Mouse (Mus musculus) midbrain, embryonic 16.5 days (tissue): ENCODE data around the gene Gm765. TPM values are rescaled to one million over a fixed set of nuclear protein-coding genes. Genes with fewer than 3 reads are reported as not detected.

Experiments used
- ATAC-seq: fragments of 200-750 bp; cut with Nextera tagmentation; 2 replicates; pipeline ENCODE4 v1.8.0; 2017; ENCODE audit warnings: moderate TSS enrichment
- H3K27ac ChIP-seq: fragments of 300-500 bp; sonication (generic); 2 replicates; pipeline ENCODE4 v1.5.1; 2014; ENCODE audit warnings: mild to moderate bottlenecking, low read length, mixed read lengths
- H3K27me3 ChIP-seq: fragments of 300-500 bp; sonication (generic); 2 replicates; pipeline ENCODE4 v1.6.1; 2014; ENCODE audit warnings: low read depth, low read length, mixed read lengths; ENCODE audit not compliant: control insufficient read depth, insufficient read depth
- H3K36me3 ChIP-seq: fragments of 300-500 bp; sonication (generic); 2 replicates; pipeline ENCODE4 v1.6.1; 2014; ENCODE audit warnings: mild to moderate bottlenecking, low read length, moderate library complexity, mixed read lengths; ENCODE audit not compliant: control insufficient read depth, insufficient read depth
- H3K4me1 ChIP-seq: fragments of 300-500 bp; sonication (generic); 2 replicates; pipeline ENCODE4 v1.6.1; 2014; ENCODE audit warnings: mild to moderate bottlenecking, low read length, mixed read lengths; ENCODE audit not compliant: control insufficient read depth, insufficient read depth
- H3K4me2 ChIP-seq: fragments of 300-500 bp; sonication (generic); 2 replicates; pipeline ENCODE4 v1.6.1; 2014; ENCODE audit warnings: mild to moderate bottlenecking, low read length, mixed read lengths
- H3K4me3 ChIP-seq: fragments of 300-500 bp; sonication (generic); 2 replicates; pipeline ENCODE4 v1.5.1; 2014; ENCODE audit warnings: low read depth, mild to moderate bottlenecking, low read length, moderate library complexity, mixed read lengths
- H3K9ac ChIP-seq: fragments of 300-500 bp; sonication (generic); 2 replicates; pipeline ENCODE4 v1.6.1; 2014; ENCODE audit warnings: low read depth, low read length, mixed read lengths
- H3K9me3 ChIP-seq: fragments of 300-500 bp; sonication (generic); replicated peaks from 2 replicates; pipeline ENCODE4 v1.6.1; 2014; ENCODE audit warnings: mild to moderate bottlenecking, low read length, mixed read lengths; ENCODE audit not compliant: control insufficient read depth, poor library complexity, severe bottlenecking
- WGBS: fragments of 180-500 bp; shearing (Covaris S2); extraction: QIAGEN DNeasy Blood & Tissue Kit; methylation state at CpG from one replicate; pipeline ENCODE4 v1.1.7; 2014; 5-methylcytosine and 5-hydroxymethylcytosine counted together
- polyA plus RNA-seq: library from polyadenylated mRNA; unstranded; fragments of >200 nt; fragmentation: Nextera tagmentation; extraction: Ambion mirVana; gene quantifications from 2 replicates; pipeline ENCODE4 v1.2.1, GENCODE M21; 2015

Gene Gm765
- not detected in 2 replicates for polyA plus RNA-seq

- H3K9me3 ChIP-seq = no peaks in the 10 kb centered on the region
- WGBS = 78% methylated on average over 5 of the region's 5 CpGs
- H3K4me3 ChIP-seq = no peak within 1 kb of the TSS
- no peaks in the 10 kb centered on the region for H3K4me1 ChIP-seq
- no peak for ATAC-seq
- H3K9ac ChIP-seq = no peak within 1 kb of the TSS
- H3K27me3 ChIP-seq = no peaks in the 10 kb centered on the region
- H3K36me3 ChIP-seq = no peaks in the 10 kb centered on the region
- no peak within 1 kb of the TSS for H3K27ac ChIP-seq
- no peak within 1 kb of the TSS for H3K4me2 ChIP-seq
Measured at GRCm38 (mm10) chr6:98342654-98343053, at the start of gene Gm765. Gm765 (minus strand) TSS chr6:98342754.

- H3K27ac ChIP-seq = no peak overlapping the region
- no peaks in the 10 kb centered on the region for H3K9me3 ChIP-seq
- no peak overlapping the region for H3K4me3 ChIP-seq
- H3K27me3 ChIP-seq = no peaks in the 10 kb centered on the region
- no peak overlapping the region for H3K9ac ChIP-seq
- no peak overlapping the region for H3K4me2 ChIP-seq
- 70% methylated on average over 8 of the region's 8 CpGs for WGBS
- no peaks in the 10 kb centered on the region for H3K36me3 ChIP-seq
- H3K4me1 ChIP-seq = no peaks in the 10 kb centered on the region
- no peak for ATAC-seq
Measured at GRCm38 (mm10) chr6:98385487-98385886, 42.9 kb upstream of the Gm765 start.

DNA sequence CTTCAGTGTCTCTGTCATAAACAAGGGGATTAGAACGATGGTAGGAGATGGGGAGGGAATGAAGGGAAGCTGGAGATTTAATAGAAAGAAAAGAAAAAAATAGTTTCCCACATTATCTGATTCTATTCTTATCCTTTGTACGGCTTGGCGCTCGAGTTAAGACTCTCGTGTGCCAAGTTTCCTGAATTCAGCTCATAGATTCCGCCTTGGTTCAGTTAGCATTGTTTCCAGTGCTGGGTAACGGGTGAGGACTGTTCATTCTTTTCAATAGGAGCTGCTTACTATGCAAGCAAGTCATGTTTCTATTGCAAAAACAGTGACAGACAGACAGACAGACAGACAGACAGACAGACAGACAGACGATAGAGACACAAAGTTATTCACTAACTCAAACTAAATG, 41.9 kb upstream of the Gm765 start:
- no peak for ATAC-seq
- H3K9ac ChIP-seq = no peak overlapping the region
- H3K27ac ChIP-seq = no peak overlapping the region
- no peaks in the 10 kb centered on the region for H3K4me1 ChIP-seq
- WGBS = 39% methylated on average over 8 of the region's 8 CpGs
- no peak overlapping the region for H3K4me2 ChIP-seq
- H3K36me3 ChIP-seq = no peaks in the 10 kb centered on the region
- H3K4me3 ChIP-seq = no peak overlapping the region
- no peaks in the 10 kb centered on the region for H3K9me3 ChIP-seq
- H3K27me3 ChIP-seq = no peaks in the 10 kb centered on the region

GRCm38 (mm10) chr6:98383411-98383810, 40.9 kb upstream of the Gm765 start:
- Histone ChIP-seq H3K9me3 (no peaks in the 10 kb centered on the region), H3K27ac (no peak overlapping the region), H3K9ac (no peak overlapping the region), H3K4me1 (no peaks in the 10 kb centered on the region), H3K4me3 (no peak overlapping the region), H3K4me2 (no peak overlapping the region), H3K36me3 (no peaks in the 10 kb centered on the region), H3K27me3 (no peaks in the 10 kb centered on the region)
- 47% methylated on average over 6 of the region's 6 CpGs for WGBS
- ATAC-seq = no peak

- no peak for ATAC-seq
- no peak overlapping the region for H3K9ac ChIP-seq
- H3K4me1 ChIP-seq = no peaks in the 10 kb centered on the region
- H3K27ac ChIP-seq = no peak overlapping the region
- 92% methylated on average over 4 of the region's 4 CpGs for WGBS
- no peaks in the 10 kb centered on the region for H3K27me3 ChIP-seq
- no peaks in the 10 kb centered on the region for H3K9me3 ChIP-seq
- no peak overlapping the region for H3K4me3 ChIP-seq
- no peaks in the 10 kb centered on the region for H3K36me3 ChIP-seq
- H3K4me2 ChIP-seq = no peak overlapping the region
Measured at GRCm38 (mm10) chr6:98366199-98366598, 23.6 kb upstream of the Gm765 start.

GRCm38 (mm10) chr6:98355271-98355670, 12.7 kb upstream of the Gm765 start:
- Histone ChIP-seq H3K27ac (no peak overlapping the region), H3K9me3 (no peaks in the 10 kb centered on the region), H3K36me3 (no peaks in the 10 kb centered on the region), H3K4me1 (no peaks in the 10 kb centered on the region), H3K9ac (no peak overlapping the region), H3K4me2 (no peak overlapping the region), H3K4me3 (no peak overlapping the region), H3K27me3 (no peaks in the 10 kb centered on the region)
- no peak for ATAC-seq
- WGBS = 81% methylated on average over 5 of the region's 5 CpGs

- Histone ChIP-seq H3K27ac (no peak overlapping the region), H3K9me3 (no peaks in the 10 kb centered on the region), H3K9ac (no peak overlapping the region), H3K36me3 (no peaks in the 10 kb centered on the region), H3K27me3 (no peaks in the 10 kb centered on the region), H3K4me3 (no peak overlapping the region), H3K4me1 (no peaks in the 10 kb centered on the region), H3K4me2 (no peak overlapping the region)
- WGBS = 95% methylated on average over 3 of the region's 3 CpGs
- no peak for ATAC-seq
Measured at GRCm38 (mm10) chr6:98353285-98353684, 10.7 kb upstream of the Gm765 start.

- Histone ChIP-seq H3K27me3 (no peaks in the 10 kb centered on the region), H3K4me2 (no peak overlapping the region), H3K9ac (no peak overlapping the region), H3K9me3 (no peaks in the 10 kb centered on the region), H3K36me3 (no peaks in the 10 kb centered on the region), H3K4me1 (no peaks in the 10 kb centered on the region), H3K4me3 (no peak overlapping the region), H3K27ac (no peak overlapping the region)
- 85% methylated on average over 2 of the region's 2 CpGs for WGBS
- ATAC-seq = no peak
Measured at GRCm38 (mm10) chr6:98332714-98333113, 9.8 kb downstream of the Gm765 start.

GRCm38 (mm10) chr6:98311659-98312058, 30.9 kb downstream of the Gm765 start:
- H3K36me3 ChIP-seq = no peaks in the 10 kb centered on the region
- WGBS = 86% methylated on average over 5 of the region's 5 CpGs
- H3K27me3 ChIP-seq = no peaks in the 10 kb centered on the region
- no peak overlapping the region for H3K4me2 ChIP-seq
- H3K27ac ChIP-seq = no peak overlapping the region
- H3K4me1 ChIP-seq = no peaks in the 10 kb centered on the region
- no peak for ATAC-seq
- H3K9me3 ChIP-seq = 0 out of 2 replicates have a peak, but pooled peaks cover 2% of the 10 kb centered on the region
- H3K9ac ChIP-seq = no peak overlapping the region
- H3K4me3 ChIP-seq = no peak overlapping the region

DNA sequence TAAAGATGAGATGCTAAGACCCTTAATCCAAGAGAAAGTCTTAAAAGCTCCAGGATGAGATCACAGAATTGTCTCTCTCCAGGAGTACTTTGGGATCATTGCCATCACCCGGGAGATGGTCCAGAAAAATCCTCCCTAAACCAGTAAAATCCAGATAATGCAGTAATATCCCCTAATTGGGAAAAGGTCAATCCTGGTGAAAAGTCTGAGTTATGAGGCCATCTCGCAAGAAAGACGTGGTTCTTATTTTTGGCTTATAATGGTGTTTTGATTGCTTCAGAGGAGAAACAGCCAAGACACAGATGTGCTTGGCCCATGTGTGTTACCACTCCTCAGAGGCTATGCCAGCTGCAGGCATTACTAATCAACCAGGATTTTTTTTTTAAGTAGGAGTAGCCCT, 34.9 kb downstream of the Gm765 start:
- H3K4me3 ChIP-seq = no peak overlapping the region
- no peak overlapping the region for H3K27ac ChIP-seq
- H3K36me3 ChIP-seq = no peaks in the 10 kb centered on the region
- no peak overlapping the region for H3K4me2 ChIP-seq
- H3K27me3 ChIP-seq = no peaks in the 10 kb centered on the region
- no peak for ATAC-seq
- H3K9ac ChIP-seq = no peak overlapping the region
- H3K9me3 ChIP-seq = no peaks in the 10 kb centered on the region
- H3K4me1 ChIP-seq = no peaks in the 10 kb centered on the region
- 43% methylated on average over 3 of the region's 3 CpGs for whole genome bisulfite sequencing
